Mouse (Mus musculus) G1E (cell line): ENCODE measurements around the gene Chst15.

Experiments
- CTCF ChIP-seq: IDR thresholded peaks from 2 replicates; pipeline ENCODE4 v1.5.1; 2012; ENCODE audit warnings: low read depth, low read length, inconsistent platforms, mixed read lengths
- GATA1 ChIP-seq: IDR thresholded peaks from 2 replicates; pipeline ENCODE4 v1.6.1; 2012; ENCODE audit warnings: borderline replicate concordance, low read length, inconsistent platforms, mixed read lengths
- GATA2 ChIP-seq: IDR thresholded peaks from 2 replicates; pipeline ENCODE4 v1.6.1; 2012; ENCODE audit warnings: low read depth, low read length, inconsistent platforms, borderline replicate concordance
- POLR2AphosphoS5 ChIP-seq: IDR thresholded peaks from 2 replicates; pipeline ENCODE4 v1.6.1; 2012; ENCODE audit warnings: low read depth, low read length, inconsistent platforms; ENCODE audit not compliant: insufficient replicate concordance
- TAL1 ChIP-seq: conservative IDR thresholded peaks from 2 replicates; pipeline ENCODE4 v1.6.1; 2012; ENCODE audit warnings: low read depth, low read length, inconsistent platforms, mixed read lengths

- no peak for TF ChIP-seq CTCF
- TF ChIP-seq TAL1, result no peak
- TF ChIP-seq GATA1, result no peak
- TF ChIP-seq POLR2AphosphoS5, result no peak
- TF ChIP-seq GATA2, result no peak
Observed at GRCm38 (mm10) chr7:132226379-132227074, 90.5 kb downstream of the Chst15 start.
